Mouse (Mus musculus): ENCODE measurements at regions not wholly inside any gene's neighbourhood (a gene's known extent, or its start where the extent isn't known, plus 50 kb on each side); places are given as distances from the start of the nearest gene placed in this dataset.

DNA sequence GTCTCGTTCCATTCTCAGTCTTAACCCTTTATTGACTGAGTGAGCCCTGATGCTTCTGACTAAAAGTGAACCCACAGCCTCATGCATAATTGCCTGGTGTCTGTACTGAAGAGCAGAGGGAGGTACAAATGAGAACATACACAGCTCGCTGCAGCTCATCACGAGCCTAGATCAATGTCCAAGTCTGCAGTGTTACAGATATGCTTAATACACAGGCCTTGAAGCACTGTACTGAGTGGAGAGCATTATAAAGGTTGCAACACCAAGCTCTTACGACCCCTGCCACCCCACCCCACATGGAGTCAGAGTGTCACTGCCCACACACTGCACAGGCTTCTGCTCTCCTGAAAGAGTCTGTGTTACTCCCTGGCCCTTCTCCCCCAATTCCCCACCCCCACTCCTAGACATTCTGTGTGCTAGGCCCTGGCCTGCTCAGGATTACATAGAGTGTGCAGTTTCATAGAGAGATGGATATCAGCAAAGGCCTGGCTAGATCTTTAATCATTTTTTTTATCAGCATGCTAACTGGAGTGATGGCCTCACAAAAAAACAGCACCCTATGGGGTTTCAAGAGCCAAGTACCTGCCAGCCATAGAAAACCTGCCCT is 108.5 kb upstream of the Gm12830 start:
- intact Hi-C loops (cut with DNase I) = no loop called here
- no peak for DNase-seq

DNA sequence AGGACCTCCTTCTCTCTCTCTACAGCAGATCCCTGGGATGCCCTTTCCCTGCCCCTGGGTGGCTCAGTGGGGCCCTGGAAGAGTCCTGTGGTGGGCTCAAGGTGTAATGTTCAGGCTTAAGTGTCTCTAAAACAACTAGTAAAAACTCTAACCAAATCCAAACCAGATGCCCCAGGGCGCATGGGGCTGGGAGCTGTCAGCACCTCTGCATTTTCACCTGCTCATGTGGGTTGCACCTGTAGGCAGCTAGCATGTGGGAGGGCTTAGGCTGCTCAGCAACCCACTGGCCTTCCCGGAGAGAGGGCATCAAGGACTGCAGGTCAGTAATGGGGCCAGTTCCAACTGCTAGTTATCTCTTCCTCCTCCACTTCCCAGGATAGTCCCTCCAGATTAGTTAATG is 104.8 kb upstream of the Gm12830 start:
- no peak for DNase-seq
- intact Hi-C loops (cut with DNase I) = no loop called here

DNA sequence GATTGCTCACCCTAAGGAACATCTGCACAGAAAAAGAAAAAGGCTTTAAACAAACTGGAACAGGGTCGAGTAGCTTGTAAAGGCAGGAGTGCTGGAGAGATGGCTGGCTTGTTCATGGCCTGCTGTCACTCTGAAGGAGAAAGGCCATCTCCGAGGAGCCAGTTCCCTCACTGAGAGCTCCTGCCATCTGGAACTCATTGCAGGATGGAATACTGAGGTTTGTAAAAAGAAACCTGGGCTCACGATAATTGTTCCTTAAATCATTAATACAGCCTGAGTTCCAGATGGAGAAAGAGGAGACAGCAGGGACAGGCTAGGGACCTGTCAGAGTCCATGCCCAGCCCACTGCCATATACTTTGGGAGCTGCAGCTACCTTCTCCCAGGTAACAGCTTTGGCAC is 100.8 kb upstream of the Gm12830 start:
- no peak for DNase-seq
- intact Hi-C loops (cut with DNase I) = no loop called here

DNA sequence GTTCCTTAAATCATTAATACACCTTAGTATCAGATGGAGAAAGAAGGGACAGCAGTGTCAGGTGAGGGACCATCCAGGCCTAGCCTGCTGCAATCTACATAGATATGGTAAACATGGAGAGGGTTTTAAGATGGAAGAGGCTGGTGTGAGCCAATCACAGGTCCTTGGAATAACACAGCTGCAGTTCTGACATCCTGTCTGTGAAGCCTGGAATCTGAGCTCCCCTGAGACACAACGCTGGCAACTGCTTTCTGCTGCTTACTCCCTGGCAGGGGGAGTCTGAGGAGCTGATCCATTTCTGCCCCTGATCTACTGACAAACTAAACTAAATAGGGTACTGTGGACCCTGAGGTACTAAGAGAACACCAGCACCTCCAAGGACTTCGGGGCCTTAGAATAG is 100.1 kb upstream of the Gm12830 start:
- no peak for DNase-seq
- intact Hi-C loops (cut with DNase I) = no loop called here

DNA sequence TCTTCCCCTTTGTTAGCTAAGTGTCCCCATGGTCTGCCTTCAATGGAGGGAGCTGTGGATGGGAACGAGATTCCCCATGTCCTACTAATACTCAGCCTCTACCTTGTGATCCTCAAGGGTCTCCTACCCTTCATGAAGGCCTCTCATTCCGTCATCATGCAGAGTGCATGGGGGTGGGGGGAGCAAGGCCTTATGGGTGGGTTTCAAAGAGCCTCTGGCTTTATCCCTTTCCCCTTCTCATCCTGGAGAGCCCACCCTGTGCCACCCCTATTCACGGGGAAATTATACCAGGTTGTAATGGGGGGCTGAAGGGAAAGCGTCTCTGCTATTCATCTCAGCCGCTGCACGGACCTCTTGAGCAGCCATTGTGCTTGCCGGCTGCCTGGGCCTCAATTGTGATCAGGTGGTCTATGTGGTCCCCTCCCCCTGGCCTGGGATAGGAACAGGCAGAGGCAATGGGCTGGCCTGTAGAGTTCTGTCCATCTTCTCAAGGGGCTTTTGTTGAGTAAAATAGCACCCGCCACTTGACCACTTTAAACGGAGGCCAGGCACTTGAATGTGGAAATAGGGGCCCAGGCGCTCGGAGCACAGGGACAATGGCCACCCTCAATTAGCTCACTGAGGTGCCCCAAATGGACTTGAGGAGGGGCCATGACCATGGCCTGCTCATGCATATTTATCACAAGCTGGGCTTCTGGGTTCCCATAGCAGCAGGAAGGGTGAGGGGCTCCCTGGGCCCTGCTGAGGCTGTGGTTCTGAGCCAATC is 93.1 kb upstream of the Gm12830 start:
- no peak for DNase-seq
- intact Hi-C loops (cut with DNase I) = no loop called here

DNA sequence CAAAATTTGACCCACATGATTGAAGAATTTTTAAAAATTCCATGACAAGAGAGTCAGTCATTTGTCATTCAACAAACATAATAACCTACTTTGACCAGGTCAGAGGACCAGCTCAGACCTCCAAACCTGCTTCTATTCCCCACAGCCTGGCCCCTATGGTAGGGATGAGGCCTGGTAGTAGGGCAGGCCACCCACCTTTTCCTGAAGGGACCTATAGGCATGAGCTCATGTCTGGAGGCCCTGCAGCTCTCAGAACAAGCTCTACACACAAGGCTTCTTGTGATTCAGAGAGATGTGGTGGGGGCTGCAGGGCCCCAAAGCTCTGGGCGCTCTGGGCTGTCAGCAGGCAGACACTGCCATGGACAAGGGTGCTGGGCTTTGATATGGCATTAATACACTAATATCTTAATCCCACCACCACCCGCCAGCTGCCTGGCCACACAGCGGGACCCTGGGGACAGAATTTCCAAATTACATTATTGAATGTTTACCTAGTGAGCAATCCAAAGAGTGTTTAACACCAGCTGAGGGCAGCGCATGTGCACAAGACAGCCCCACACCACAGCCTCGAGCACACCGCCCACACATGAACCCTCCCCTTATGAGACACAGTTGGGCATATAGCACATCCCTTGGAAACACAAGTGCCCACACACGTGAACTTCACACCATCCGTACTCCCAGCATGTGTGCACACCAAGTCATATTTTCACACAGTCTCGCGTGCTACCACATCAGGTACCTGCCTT is 88.1 kb upstream of the Gm12830 start:
- DNase-seq = no peak
- intact Hi-C loops (cut with DNase I) = no loop called here

DNA sequence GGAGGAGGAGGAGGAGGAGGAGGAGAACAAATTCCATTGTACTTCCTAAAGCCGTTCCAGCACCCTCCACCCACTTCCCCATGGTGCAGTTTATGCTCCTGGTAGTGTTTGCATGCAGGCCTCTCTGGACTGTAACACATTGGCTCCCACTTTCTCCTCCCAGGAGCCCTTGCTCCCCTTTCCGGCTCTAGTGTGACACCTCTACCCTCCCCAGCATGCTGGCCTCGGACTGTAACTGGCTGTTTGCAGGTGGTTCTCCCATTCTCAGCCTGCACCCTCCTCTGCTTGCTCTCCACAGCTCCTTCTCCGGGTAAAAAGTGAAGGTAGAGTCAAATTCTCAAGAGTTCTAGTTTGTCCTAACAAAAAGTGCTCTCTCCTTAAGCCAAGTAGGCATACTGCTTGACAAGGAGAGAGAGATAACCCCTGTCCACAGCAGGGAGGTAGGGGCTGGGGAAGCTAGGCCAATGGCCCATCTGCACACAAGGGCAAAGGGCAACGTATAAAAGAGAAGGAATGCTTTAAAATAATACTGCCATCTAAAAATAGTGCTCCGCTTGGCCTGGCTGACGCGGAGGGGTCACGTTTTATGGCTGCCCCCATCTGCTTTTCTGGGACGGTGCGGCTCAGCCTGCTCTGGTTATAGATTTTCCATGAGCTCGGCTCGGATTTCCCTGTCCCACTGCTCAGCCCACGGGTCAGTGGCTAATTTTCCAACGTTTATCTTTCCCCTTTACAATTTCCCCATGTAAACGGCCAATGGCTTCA is 82.4 kb upstream of the Gm12830 start:
- intact Hi-C loops (cut with DNase I) = no loop called here
- no peak for DNase-seq

DNA sequence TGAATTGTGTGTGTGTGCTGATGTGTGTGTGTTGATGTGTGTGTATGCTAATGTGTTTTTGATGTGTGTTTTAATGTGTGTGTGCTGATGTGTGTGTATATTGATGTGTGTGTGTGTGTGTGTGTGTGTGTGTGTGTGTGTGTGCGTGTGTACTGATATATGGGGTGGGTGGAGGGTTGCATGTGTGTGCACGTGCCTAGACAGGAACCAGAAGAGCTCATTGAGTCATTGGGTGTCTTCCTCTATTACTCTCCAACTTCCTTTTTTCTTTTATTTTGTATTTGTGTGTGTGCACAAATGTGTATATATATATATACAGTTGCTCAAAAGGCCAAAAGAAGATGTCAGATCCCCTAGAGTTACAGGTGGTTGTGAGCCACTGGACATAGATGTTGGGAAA is 73.4 kb upstream of the Gm12830 start:
- no peak for DNase-seq
- intact Hi-C loops (cut with DNase I) = no loop called here

DNA sequence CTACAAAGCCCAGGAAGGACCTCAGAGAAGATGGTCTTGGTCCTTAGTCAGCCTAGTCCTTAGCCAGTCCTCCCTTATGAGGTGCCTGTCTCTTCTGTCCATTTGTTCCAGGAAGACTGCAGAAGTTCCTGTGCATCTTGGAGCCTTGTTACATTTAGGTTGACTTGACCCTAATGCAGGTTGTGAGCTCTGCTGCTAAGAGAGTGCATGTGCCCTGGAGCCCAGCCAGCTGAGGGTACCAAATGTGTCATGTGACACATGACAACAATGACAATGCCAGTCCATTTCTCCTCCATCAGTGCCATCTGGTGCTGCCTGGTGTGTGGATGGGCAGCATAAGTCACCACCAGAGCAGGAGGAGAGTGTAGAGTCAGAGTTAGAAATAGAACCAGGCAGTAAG is 61.7 kb upstream of the Gm12830 start:
- DNase-seq = no peak
- intact Hi-C loops (cut with DNase I) = no loop called here

DNA sequence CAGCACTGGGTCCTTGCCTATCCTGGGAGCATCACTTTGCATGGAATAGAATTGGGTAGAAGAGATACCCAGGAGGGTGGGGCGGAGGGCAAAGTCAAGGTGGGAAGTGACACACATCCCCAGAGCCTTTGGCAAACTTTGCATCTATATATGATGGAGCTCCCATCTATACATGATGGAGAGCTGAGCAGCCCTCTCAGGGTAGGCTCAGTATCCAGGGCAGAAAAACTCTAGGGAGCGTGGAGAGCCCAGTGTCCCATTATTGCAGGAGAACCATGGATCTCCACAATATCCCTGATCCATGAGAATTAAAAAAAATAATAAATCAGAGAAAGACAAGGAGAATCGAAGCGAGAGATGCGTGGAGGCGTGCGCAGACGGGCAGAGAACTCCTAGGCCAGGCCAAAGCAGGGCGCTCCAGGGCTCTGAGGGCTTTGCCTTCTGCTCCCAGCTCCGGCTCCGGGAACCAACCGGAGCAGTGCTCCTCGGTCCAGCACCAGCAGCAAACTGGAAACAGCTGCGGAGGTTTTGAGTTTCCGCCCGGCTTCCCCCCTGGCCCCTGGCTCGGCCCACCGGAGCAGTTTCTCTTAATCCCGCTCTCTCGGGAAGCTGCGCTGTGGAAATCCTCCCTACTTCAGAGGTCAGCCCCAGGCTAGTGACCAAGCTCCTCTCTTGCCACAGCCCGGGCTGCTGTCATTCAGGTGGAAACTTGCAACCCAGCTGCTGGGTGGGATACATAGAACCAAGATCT is 54.7 kb upstream of the Gm12830 start:
- intact Hi-C loops (cut with DNase I) = no loop called here
- DNase-seq = no peak
